Mouse (Mus musculus): ENCODE data around the gene Prg3. TPM values are rescaled to one million over a fixed set of nuclear protein-coding genes. Genes with fewer than 3 reads are reported as not detected.

Prg3 gene
- total RNA-seq, 1 experiment, result not detected

GRCm38 (mm10) chr2:84964111-84964801 lies 23.8 kb upstream of the Prg3 start:
- Histone ChIP-seq H3K27ac (ENCODE audit: insufficient read depth, low read depth, low read length, poor library complexity, severe bottlenecking) (no peak overlapping the region), H3K9ac (ENCODE audit: insufficient read depth, low read depth, low read length, poor library complexity, severe bottlenecking) (no peak overlapping the region), H3K36me3 (ENCODE audit: control insufficient read depth, insufficient read depth, low read length, poor library complexity, severe bottlenecking) (no peaks in the 10 kb centered on the region), H3K4me3 (ENCODE audit: insufficient read depth in 1 of 2, low read depth in 1 of 2, low read length in 2 of 2, poor library complexity in 1 of 2, severe bottlenecking in 1 of 2) (no peak overlapping the region), H3K9me3 (ENCODE audit: control insufficient read depth, insufficient read depth, low read depth, low read length) (no peaks in the 10 kb centered on the region), H3K4me1 (ENCODE audit: control insufficient read depth in 2 of 2, insufficient read depth in 2 of 2, low read length in 2 of 2, poor library complexity in 1 of 2) (no peaks in the 10 kb centered on the region)
- DNase-seq (ENCODE audit: low read depth, low spot score), result no peak
- TF ChIP-seq HCFC1 (IDR thresholded peaks at IDR 0.05; ENCODE audit: borderline replicate concordance, insufficient read depth, low read length), result no peak
- TF ChIP-seq CHD2 (IDR thresholded peaks at IDR 0.05; ENCODE audit: low read depth, low read length), result no peak
- TF ChIP-seq ZNF384 (IDR thresholded peaks at IDR 0.05; ENCODE audit: low read depth, low read length), result no peak
- TF ChIP-seq ZC3H11A (IDR thresholded peaks at IDR 0.05; ENCODE audit: borderline replicate concordance, low read depth, low read length), result no peak
- no peak for TF ChIP-seq MAFK (IDR thresholded peaks at IDR 0.05; ENCODE audit: insufficient read depth, low read depth, low read length)
- in situ Hi-C loops (cut with MboI; ENCODE audit: low sequenced_read_pairs in 2 of 2, unreplicated experiment in 2 of 2), result no loop called here

DNA sequence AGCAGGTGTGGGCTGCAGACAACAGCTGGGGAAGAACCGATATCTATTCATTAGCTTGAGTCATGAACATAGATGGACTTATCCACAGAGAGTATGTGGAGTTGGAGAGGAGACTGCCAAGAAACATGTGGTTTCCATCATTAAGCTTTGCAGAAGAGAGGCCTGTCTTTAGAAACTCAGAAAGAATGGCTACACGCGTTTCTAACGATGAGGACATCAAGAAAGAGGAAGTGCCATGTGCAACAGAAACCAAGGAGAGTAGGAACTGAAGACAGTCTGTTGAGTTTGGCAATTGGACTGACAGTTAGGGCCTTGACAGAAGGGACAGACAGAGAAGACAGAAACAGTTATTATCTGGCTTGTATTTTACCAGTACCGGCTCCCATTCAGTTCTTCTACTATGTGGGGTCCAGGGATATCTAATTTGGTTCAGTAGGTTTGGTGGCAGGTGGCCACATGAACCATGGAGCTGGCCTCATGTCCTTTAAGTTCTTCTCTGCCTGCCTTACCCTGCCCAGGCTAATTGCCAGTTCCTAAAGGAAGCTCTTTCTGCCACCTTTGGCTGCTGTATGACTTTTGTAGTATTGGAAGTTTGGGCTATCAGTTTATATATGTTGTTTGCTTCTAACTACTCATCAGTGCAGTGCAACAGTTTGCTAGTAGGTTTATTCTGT lies 20.6 kb upstream of the Prg3 start:
- Histone ChIP-seq H3K27ac (ENCODE audit: insufficient read depth, low read depth, low read length, poor library complexity, severe bottlenecking) (no peak overlapping the region), H3K9ac (ENCODE audit: insufficient read depth, low read depth, low read length, poor library complexity, severe bottlenecking) (no peak overlapping the region), H3K9me3 (ENCODE audit: control insufficient read depth, insufficient read depth, low read depth, low read length) (no peaks in the 10 kb centered on the region), H3K4me1 (ENCODE audit: control insufficient read depth in 2 of 2, insufficient read depth in 2 of 2, low read length in 2 of 2, poor library complexity in 1 of 2) (no peaks in the 10 kb centered on the region), H3K36me3 (ENCODE audit: control insufficient read depth, insufficient read depth, low read length, poor library complexity, severe bottlenecking) (no peaks in the 10 kb centered on the region), H3K4me3 (ENCODE audit: insufficient read depth in 1 of 2, low read depth in 1 of 2, low read length in 2 of 2, poor library complexity in 1 of 2, severe bottlenecking in 1 of 2) (no peak overlapping the region)
- TF ChIP-seq ZC3H11A (IDR thresholded peaks at IDR 0.05; ENCODE audit: borderline replicate concordance, low read depth, low read length), result no peak
- TF ChIP-seq MAFK (IDR thresholded peaks at IDR 0.05; ENCODE audit: insufficient read depth, low read depth, low read length), result no peak
- TF ChIP-seq HCFC1 (IDR thresholded peaks at IDR 0.05; ENCODE audit: borderline replicate concordance, insufficient read depth, low read length), result no peak
- no peak for TF ChIP-seq ZNF384 (IDR thresholded peaks at IDR 0.05; ENCODE audit: low read depth, low read length)
- TF ChIP-seq CHD2 (IDR thresholded peaks at IDR 0.05; ENCODE audit: low read depth, low read length), result no peak
- in situ Hi-C loops (cut with MboI; ENCODE audit: low sequenced_read_pairs in 2 of 2, unreplicated experiment in 2 of 2), result no loop called here
- no peak for DNase-seq (ENCODE audit: low read depth, low spot score)

DNA sequence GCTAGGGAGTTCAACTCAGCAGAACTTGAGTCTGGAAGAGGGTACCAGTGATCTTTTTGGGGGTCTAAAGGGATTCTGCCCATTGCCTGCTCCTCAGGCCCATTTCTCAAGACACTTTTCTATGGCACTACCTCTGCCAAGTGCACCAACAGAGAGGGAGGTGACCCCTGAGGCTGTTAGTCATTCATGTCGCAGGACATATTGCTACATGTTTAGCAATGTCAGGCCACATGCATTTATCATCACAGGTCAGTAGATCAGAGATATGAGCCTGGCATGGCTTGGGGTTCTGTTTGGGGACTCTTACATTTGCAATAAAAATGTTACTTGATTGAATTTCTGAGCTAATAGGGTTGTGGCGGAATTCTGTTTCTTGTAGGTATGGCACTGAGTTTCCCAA lies 12.4 kb upstream of the Prg3 start:
- Histone ChIP-seq H3K9ac (ENCODE audit: insufficient read depth, low read depth, low read length, poor library complexity, severe bottlenecking) (no peak overlapping the region), H3K27ac (ENCODE audit: insufficient read depth, low read depth, low read length, poor library complexity, severe bottlenecking) (no peak overlapping the region), H3K4me3 (ENCODE audit: insufficient read depth in 1 of 2, low read depth in 1 of 2, low read length in 2 of 2, poor library complexity in 1 of 2, severe bottlenecking in 1 of 2) (no peak overlapping the region), H3K4me1 (ENCODE audit: control insufficient read depth in 2 of 2, insufficient read depth in 2 of 2, low read length in 2 of 2, poor library complexity in 1 of 2) (no peaks in the 10 kb centered on the region), H3K36me3 (ENCODE audit: control insufficient read depth, insufficient read depth, low read length, poor library complexity, severe bottlenecking) (no peaks in the 10 kb centered on the region), H3K9me3 (ENCODE audit: control insufficient read depth, insufficient read depth, low read depth, low read length) (no peaks in the 10 kb centered on the region)
- TF ChIP-seq MAFK (IDR thresholded peaks at IDR 0.05; ENCODE audit: insufficient read depth, low read depth, low read length), result no peak
- no peak for DNase-seq (ENCODE audit: low read depth, low spot score)
- in situ Hi-C loops (cut with MboI; ENCODE audit: low sequenced_read_pairs in 2 of 2, unreplicated experiment in 2 of 2), result no loop called here

DNA sequence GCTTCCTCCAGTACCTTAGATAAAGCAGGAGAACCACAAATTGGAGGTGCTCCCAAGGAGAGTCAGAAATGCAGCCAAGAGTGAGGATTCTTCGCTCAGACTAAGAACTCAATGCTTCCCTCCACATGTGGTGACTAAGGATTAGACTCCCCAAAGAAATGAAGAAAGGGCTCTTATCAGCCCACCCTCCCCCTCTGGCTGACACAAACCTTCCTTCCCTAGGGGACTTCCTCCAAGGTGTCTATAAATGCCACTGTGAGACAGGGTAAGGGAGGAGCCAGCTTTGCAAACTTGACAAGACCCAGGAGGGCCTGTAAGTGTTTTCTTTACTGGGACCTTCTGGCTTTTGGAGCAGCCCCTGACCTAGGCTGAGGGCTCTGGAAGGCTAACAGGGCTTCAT lies 7.8 kb upstream of the Prg3 start, which contains the start of gene Prg2:
Gene Prg2 (plus strand): TSS at position 274 of the 400 bp plus-strand sequence.
- in situ Hi-C loops (cut with MboI; ENCODE audit: low sequenced_read_pairs in 2 of 2, unreplicated experiment in 2 of 2), result no loop called here
- H3K4me3 ChIP-seq (ENCODE audit: insufficient read depth in 1 of 2, low read depth in 1 of 2, low read length in 2 of 2, poor library complexity in 1 of 2, severe bottlenecking in 1 of 2), result no peak within 1 kb of the TSS
- no peaks in the 10 kb centered on the region for H3K4me1 ChIP-seq (ENCODE audit: control insufficient read depth in 2 of 2, insufficient read depth in 2 of 2, low read length in 2 of 2, poor library complexity in 1 of 2)
- no peaks in the 10 kb centered on the region for H3K36me3 ChIP-seq (ENCODE audit: control insufficient read depth, insufficient read depth, low read length, poor library complexity, severe bottlenecking)
- no peak for DNase-seq (ENCODE audit: low read depth, low spot score)
- H3K9ac ChIP-seq (ENCODE audit: insufficient read depth, low read depth, low read length, poor library complexity, severe bottlenecking), result no peak within 1 kb of the TSS
- H3K27ac ChIP-seq (ENCODE audit: insufficient read depth, low read depth, low read length, poor library complexity, severe bottlenecking), result no peak within 1 kb of the TSS
- H3K9me3 ChIP-seq (ENCODE audit: control insufficient read depth, insufficient read depth, low read depth, low read length), result no peaks in the 10 kb centered on the region
- no peak for TF ChIP-seq ZNF384 (IDR thresholded peaks at IDR 0.05; ENCODE audit: low read depth, low read length)
- no peak for TF ChIP-seq MAFK (IDR thresholded peaks at IDR 0.05; ENCODE audit: insufficient read depth, low read depth, low read length)
- no peak for TF ChIP-seq HCFC1 (IDR thresholded peaks at IDR 0.05; ENCODE audit: borderline replicate concordance, insufficient read depth, low read length)
- TF ChIP-seq CHD2 (IDR thresholded peaks at IDR 0.05; ENCODE audit: low read depth, low read length), result no peak
- TF ChIP-seq ZC3H11A (IDR thresholded peaks at IDR 0.05; ENCODE audit: borderline replicate concordance, low read depth, low read length), result no peak

All from ES-E14 (cell line).